Mouse (Mus musculus) telencephalon, adult 2 months (tissue): ENCODE measurements around the gene Zfp52.

Source experiments
- DNase-seq: peaks from one replicate; pipeline ENCODE4 v3.0.0-alpha.2; 2011; ENCODE audit warnings: low read depth, low spot score

Zfp52 gene

DNA sequence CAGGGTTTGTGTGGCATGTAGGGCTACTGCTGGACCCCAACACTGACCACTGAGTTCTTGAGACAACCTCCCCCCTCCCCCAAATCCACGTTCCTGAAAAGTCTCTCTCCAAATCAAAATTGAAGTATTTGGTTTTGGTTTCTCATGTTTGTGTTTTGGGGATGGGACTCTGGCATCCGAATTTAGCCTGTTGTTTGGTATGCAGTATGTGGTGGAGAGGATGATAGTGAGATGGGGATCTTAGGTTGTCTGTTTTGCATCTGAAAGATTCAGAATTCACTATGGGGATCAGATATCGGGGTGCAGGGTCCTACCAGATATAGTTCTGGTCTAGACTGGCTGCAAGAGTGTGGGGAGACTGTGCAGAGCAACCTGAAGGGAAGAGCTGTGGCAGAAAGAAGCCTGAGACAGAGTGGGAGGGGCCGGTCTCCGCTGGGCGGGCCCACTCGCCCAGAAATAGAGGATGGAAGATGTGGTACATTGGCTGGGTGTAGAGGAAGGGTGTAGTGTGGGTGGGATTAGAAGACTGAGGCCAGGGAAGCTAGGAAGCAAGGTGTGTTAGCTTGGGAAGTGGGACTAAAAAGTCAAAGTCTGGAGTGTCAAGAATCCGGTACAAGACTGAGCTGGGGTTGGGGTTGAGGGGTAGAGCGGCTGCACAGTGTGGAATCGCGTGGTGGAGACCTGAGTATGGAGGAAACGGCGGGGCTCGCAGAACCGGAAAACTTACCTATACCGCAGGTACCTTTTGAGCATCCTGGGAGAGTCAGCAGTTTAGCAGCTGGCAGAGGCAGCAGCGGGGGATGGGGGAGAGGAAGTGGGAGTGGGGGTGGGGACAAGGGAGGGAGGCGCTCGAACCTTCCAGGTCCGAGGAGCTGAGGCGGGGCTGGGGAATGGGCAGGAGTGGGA, at the start of gene Zfp52:
Zfp52 (plus strand) TSS at position 444 of the 906 bp plus-strand sequence.
- DNase-seq: peak; percentile 46

DNA sequence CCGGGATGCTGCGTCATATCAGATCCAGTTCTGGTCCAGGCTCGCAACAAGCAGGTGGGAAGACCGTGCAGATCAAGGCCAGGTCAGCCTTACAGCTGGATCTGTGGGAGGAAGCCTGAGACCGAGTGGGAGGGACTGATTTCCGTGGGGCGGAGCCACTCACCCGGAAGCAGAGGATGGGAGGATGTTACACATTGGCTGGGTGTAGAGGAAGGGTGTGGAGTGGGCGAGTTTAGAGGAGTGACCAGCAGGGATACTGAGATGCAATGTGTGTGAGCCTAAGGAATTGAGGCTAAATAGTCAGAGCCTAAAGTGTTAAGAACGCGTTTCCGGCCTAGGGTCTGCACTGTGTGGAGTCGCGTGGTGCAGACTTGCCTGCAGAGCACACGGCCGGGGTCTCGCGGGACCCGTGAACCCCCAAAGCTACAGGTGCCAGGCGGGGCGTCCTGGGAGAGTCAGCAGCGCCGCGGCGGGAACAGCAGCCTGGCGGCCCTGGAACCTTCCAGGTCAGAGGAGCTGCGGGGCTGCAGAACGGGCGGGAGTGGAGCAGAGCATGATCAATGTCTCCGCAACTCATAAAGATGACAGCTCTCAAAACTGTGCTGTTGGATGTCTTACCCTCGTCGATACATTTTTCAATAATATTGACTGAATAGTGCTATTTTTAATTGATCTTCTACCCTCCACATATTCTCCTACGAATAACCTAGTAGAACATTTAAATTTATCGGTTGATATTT, 46.4 kb upstream of the Zfp52 start, which contains the start of gene Zfp53:
Zfp53 (plus strand) TSS at position 239 of the 740 bp plus-strand sequence.
- peak; percentile 91 for DNase-seq

DNA sequence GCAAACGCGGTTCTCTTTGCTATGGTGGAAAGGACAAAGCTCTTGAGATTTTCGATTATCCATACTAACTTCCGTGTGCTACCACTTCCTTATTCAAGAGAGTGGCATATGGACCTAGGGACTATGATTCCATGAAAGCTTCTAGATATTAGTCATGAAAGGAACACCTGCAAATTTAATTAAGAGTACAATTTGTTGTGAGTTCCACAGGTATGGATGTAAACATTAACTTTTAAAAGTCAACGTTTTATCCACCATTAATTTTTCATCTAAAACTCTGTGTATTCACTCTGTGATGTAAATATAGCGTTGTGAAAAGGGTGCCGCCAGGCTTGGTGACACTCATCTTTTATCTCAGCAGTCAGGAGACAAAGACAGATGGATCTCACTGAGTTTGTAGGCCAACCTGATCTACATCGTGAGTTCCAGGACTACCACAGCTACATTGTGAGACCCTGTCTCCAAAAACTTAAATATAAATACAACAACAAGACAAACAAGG, 45.8 kb upstream of the Zfp52 start:
- no peak for DNase-seq

DNA sequence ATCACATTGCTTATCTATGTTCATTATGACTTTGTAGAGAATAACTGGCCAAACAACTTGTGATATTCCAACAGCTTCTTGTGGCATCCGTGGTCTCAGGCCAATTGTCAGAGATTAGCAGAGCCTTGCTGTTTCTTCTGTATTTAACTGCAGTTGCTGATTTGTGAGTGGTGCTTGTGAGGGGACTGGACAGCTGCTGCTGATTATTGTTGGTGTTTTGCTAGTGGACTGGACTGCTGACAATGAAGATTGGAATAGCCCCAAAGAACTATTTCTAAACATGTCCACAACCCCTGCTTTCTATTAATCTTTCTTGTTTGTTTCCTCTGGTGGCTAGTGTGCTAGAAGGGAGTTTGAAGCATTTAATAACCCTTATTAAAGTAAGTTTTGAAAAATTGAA, 34.0 kb upstream of the Zfp52 start:
- DNase-seq: no peak

DNA sequence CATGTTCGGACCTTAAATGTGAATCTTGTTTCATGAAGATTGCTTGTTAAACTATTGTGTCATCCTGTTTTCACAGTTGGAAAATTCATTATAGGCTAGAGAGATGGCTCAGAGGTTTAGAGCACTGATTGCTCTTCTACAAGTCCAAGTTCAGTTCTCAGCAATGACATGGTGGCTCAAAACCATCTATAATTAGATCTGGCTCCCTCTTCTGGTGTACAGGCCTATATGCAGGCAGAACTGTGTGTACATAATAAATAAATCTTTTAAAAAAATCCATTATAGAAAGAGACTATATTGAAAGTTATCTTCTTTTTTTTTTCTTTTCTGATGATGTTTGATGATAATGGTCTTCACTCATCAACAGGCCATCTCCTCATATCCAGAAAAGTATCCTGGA, 30.8 kb upstream of the Zfp52 start:
- DNase-seq: no peak

DNA sequence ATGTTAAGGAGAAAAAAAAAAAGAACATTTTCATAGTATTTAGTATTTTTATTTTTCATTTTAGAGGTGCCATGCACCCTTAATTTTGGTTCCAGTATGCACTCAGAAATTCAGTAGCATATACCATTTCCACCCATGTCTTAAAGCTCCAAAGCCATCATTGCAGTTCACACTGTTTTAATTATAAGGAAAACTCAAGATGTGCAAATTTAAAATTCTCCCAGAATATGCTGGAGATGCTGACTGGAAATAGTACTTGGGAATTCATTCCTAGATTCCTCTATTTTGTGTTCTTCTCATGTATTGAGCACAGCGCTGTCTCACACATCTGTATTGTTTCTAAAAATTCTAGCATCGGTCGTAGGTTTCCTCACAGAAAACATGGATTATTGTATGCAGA, 29.1 kb upstream of the Zfp52 start:
- DNase-seq: peak; percentile 29

DNA sequence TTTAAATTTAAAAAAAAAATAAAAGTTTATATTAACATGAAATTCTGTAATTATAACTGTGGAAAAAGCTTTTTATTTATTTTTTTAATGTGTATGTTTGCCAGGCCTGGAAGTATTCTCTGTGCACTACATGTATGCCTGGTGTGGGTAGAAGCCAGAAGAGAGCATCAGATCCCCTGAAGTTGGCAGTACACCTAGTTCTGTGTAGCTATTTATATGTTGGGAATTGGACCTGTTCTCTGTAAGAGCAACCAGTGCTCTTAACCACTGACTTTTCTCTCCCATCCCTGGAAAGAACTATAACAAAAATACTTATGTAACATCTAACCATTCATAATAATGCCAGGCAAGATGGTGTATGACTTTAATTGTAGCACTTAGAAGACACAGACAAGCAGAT, 25.6 kb upstream of the Zfp52 start:
- DNase-seq: no peak

DNA sequence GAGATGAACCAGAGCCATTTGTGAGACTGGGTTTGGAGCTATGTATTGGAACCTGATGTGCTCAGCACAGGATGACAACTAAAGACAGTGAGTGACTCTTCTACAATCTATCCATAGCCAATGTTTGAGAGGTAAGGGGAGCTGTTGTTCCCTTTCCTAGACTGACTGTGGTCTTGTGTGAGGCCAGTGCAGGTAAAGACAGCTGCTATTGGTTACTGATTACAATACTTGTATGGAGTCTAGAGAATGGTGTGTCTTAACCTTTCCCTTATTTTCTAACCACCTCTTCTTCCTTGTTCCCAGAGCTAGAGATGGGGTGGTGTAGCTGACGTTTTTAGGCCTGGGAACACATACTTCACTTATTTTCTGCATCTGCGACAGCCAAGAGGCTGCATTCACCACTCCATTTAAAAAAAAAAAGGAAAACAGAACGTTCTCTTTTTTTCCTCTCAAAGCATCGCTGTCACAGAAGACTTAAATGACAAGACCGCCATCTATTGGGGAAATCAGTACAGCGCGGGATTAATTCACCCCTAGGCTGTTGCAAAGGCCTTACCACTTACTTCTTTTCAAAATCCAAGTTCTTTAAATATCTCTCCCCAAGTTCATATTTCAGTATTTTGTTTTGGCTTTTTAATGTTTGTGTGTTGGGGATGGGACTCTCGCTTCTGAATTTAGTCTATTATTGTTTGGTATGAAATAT, 19.8 kb upstream of the Zfp52 start:
- DNase-seq: peak; percentile 80

DNA sequence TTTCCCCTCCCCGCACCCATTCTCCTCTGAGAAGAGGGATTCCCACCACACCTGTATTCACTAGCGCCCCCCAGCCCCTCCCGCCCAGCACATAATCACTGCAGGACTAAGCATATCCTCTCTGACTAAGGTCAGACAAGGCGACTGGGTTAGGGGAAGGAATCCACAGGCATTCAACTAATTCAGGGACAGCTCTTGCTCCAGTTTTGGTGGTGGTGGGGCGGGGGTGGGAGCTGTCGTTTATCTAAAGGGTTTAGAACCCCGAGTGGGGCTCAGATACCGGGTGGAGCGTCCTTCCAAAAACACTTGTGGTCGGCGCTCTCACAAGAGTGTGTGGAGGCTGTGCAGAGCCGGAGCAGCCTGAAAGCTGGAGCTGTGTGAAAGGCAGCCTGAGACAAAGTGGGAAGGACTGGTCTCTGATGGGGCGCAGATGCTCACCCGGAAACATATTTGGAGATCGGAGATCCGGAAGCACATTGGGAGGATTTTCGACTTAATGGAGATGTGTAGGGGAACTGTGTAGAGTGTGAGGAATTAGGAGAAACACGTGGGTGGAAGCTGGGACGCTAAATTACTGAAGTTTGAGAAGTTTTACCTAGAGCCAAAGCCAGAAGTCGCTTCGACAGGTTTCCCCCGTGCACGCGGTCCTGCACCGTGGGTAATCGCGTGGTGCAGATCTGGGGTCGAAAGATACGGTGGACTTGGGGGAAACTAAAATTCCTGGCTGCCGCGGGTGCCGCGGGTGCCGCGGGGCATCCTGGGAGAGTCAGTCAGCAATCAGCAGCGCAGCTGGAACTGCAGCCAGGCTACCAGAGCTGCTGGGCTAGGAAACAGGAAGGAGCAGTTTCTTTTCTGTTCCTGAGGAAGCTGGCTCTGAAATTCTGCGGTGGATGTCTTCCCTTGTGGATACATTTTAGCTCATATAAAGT, 18.9 kb upstream of the Zfp52 start:
- peak; percentile 65 for DNase-seq

DNA sequence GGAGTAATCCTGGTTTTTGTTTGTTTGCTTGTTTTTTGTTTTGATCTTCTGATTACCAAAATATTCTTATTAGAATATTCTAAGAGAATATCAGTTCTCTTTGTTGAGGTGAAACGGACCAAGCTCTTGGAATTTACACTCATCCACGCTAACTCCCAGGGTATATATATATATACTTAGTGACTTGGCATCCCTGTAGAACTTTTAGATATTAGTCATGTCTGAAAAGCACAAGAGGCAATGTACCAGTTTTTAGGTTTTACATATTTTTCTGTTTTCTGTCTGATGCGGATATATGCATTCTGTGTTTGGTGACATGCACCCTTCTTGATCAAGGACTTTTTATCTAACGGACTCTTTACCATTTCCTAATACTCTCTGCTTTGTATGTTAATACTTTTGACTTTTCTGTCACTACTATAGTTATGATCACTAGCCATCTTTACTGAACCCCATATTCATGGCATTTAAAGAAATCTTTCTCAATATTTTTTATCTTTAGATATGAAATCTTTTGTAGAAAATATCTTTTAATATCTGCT, 18.1 kb upstream of the Zfp52 start:
- no peak for DNase-seq

DNA sequence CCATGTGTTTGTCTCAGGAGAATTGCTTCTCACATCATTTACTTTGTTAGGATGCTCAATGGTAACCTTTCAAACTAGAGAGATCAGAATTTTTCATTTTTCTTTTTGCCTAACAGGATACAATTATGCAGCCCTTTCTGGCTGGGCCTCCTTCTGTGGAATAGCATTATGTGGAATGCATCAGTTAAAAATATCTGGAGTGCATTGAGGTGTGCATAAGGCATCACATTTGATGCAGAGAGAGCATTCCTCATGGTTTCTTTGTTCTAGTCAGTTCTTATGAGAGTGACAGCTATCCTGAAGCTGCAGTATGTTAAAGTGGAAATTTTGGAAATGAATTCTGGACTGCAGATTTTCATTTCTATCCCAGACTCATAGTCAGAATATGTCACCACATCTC, 9.1 kb upstream of the Zfp52 start:
- no peak for DNase-seq

DNA sequence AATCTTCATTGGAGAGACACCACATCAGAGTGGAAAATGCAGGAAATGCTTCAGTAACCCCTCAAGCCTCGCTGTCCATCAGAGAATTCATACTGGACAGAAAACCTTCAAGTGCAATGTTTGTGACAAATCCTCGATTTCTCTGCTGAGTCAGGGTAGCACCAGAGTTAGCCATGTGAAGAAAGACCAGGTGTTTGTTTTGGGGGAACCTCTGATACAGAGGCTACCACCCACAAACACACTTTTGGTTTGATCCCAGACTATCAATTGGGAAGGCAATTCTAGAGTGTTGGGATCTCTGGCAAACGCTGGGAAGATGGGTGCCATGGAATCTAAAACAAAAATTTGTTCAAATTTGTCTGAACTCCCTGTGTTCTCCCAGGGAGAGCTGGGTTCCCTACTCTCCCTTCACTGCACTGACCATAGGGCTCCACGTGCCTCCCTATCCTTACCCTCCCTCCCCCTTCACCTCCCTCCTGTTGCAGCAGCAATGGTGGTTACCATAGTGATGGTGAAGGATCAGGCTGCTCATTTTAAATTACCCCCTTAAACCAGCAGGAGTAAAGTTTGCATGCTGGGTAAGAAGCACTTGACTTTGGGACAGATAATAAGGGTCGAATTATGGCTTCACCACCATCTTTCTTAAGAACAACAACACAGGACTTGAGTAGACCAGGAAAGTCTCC, 4.6 kb upstream of the Zfp52 start:
- no peak for DNase-seq

DNA sequence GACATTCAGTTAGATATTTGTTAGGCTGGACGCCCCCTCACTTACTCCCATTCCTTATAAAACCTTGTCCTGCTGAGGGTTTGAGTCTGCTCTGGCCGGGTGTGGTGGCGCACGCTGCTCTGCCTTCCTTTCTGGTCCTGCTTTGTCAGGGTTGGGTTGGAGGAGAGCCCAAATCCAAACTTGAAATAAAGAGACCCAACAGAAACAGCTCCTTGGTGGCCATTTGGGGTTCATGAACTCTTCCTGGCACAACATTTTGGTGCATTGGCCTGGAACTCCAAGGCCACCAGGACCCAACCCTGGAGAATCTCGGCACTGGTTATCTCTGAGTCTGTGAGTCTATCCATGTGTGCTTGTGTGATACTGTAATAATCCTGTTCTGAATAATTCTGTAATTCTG, 3.7 kb upstream of the Zfp52 start:
- no peak for DNase-seq

DNA sequence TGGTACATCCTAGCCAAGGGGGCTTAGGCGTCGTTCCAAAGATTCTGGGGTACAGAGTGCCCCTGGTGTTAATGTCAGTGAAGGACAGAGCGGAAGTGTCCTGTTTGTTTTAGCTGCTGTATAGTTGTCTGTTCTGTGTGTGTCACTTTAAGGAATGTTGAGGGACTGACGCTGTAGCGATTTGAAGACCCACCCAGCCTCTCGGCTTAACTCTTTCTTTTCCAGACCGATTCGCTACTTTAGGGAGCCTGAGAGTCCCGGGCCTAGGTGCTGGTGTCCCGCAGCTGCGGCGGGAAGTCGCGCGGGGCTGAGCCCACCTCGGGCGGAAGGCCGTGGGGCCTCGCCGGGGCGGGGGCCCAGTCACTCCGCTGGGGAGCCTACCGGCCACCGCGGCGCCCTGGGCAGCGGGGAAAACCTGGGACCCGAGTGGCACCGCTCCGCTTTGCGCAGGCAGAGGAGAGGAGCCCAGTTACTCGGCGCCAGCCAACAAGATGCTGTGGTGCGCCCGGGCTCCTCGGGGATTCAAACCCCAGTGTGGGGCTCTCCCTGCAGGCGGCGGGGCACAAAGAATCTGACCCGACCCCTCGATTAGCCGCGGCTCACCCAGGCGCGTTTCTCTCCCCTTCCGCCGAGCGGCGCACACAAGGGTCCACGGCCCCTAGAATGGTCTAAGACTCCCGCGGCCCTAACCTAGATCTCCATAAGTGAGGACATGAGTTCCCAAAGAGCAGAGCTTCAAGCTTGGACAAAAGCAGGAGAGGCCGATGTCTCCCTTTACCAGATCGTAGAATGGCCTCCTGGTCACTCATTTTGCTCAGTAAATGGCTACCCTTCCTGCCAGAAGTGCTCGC, 3.0 kb upstream of the Zfp52 start:
- DNase-seq: peak; percentile 90

DNA sequence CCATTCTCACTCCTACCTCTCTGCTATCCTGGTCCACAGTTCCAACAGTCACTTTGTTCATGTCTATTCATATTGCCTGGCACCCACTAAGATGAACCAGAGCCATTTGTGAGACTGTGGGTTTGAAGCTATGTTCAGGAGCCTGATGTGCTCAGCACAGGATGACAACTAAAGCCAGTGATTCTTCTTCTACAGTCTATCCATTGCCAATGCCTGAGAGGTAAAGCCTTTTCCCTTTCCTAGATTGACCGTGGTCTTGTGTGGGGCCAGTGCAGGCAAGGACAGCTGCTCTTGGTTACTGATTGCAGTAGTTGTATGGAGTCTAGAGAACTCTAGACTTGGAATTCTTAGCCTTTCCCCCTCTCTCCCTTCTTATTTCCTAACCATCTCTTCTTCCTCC, 1.4 kb upstream of the Zfp52 start:
- no peak for DNase-seq

DNA sequence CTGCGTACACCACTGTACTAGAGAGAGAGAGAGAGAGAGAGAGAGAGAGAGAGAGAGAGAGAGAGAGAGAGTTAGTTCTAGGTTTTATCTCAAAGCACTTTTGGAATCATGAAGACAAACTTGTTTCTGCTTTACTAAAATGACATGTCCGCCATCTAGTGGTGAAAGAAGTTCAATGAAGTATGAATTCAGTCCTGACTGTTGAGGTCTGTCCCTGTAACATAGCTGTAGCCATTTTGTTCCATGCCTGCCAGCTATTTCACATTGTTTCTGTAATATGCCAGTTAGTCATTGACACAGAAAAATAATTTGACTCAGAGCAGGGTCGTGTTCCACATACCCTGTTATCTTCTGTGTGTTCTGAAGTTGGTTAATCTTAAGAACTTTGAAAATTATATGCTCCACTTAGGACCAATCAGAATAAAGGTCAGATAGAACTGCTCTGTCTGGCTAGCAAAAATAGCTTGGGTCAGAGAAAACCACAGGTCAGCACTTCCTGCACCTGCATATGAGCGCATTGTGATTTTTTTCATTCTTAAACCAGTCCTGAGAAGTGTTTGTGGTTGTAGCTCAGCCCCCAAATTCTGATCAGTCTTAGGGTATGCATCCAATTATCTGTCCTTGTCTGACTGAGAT, 761 bp upstream of the Zfp52 start:
- peak; percentile 84 for DNase-seq

DNA sequence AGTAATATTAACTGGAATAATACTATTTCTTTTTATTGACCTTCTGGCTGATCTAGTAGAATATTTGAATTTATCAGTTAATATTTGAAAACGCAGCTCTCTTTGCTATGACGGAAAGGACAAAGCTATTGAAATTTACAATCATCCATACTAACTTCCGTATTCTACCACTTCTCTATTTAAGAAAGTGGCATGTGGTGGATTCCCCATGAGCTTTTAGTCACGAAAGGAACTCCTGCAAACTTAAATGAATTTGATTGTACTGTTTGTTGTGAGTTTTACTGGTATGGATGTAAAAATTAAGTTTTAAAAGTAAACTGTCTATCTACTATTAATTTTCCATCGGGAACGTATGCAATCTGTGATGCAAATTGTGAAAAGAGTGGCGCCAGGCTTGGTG, 757 bp downstream of the Zfp52 start:
- DNase-seq: no peak

DNA sequence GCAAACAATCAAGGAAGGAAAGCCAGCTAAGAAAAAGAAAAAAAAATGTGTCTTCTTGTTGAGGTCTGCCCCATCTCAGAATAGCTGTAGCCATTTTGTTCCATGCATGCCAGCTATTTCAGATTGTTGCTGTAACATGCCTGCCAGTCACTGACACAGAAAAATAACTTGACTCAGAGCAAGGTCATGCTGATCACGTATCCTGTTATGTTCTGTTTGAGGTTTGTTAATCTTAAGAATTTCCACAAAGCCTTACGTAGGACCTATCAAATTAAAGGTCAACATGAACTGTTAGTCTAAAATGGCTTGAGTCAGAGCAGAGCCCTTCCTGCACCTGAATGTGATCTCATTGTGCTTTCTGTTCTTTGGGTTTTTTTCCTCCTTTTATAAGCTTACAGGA, 1.3 kb downstream of the Zfp52 start:
- DNase-seq: no peak

DNA sequence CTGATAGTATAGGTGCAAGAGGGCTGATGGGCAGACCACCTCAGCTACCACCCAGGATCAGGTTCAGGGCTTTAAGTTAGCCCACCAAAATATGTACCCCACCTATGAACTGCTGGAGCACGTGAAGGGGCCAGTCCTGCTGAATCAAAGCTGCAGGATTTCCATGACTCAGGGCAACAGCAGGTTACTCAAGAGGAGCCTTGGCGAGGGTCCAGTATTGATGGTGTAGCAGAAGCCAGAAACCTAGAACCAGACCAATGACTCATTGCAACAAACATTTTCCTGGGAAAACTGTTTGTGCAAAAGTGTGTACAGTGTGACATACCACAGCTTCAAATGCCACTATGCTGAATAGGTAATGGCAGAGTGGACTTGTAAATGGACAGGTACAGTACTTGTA, 22.5 kb downstream of the Zfp52 start:
- DNase-seq: no peak
